Mouse (Mus musculus) forebrain, embryonic 12.5 days (tissue): ENCODE data around the gene Gm43638. TPM values are rescaled to one million over a fixed set of nuclear protein-coding genes. Genes with fewer than 3 reads are reported as not detected.
"Not testable (repeated sequence)": the region's sequence is repeated elsewhere in the genome, so short reads cannot be mapped to it uniquely, and the experiment has no call there.

Experiments
- ATAC-seq: fragments of 200-750 bp; cut with Nextera tagmentation; 2 replicates; pipeline ENCODE4 v1.8.0; 2017; ENCODE audit warnings: moderate TSS enrichment; ENCODE audit not compliant: low FRiP score
- H3K27ac ChIP-seq: fragments of 300-500 bp; sonication (generic); 2 replicates; pipeline ENCODE4 v1.5.1; 2016; ENCODE audit warnings: mild to moderate bottlenecking
- H3K27me3 ChIP-seq: fragments of 300-500 bp; sonication (generic); 2 replicates; pipeline ENCODE4 v1.6.1; 2016; ENCODE audit warnings: mild to moderate bottlenecking
- H3K36me3 ChIP-seq: fragments of 300-500 bp; sonication (generic); replicated peaks from 2 replicates; pipeline ENCODE4 v1.6.1; 2016; ENCODE audit warnings: mild to moderate bottlenecking
- H3K4me1 ChIP-seq: fragments of 300-500 bp; sonication (generic); 2 replicates; pipeline ENCODE4 v1.6.1; 2016
- H3K4me2 ChIP-seq: fragments of 300-500 bp; sonication (generic); 2 replicates; pipeline ENCODE4 v1.6.1; 2016; ENCODE audit warnings: mild to moderate bottlenecking, moderate library complexity
- H3K4me3 ChIP-seq: fragments of 300-500 bp; sonication (generic); replicated peaks from 2 replicates; pipeline ENCODE4 v1.5.1; 2016; ENCODE audit warnings: mild to moderate bottlenecking
- H3K9ac ChIP-seq: fragments of 300-500 bp; sonication (generic); 2 replicates; pipeline ENCODE4 v1.6.1; 2016; ENCODE audit warnings: mild to moderate bottlenecking
- H3K9me3 ChIP-seq: fragments of 300-500 bp; sonication (generic); 2 replicates; pipeline ENCODE4 v1.6.1; 2016
- WGBS: fragments of 180-500 bp; shearing (Covaris S2); methylation state at CpG from one replicate; pipeline ENCODE4 v1.1.7; 2016; 5-methylcytosine and 5-hydroxymethylcytosine counted together
- polyA plus RNA-seq: library from polyadenylated mRNA; unstranded; fragments of >200 nt; fragmentation: Nextera tagmentation; extraction: Ambion mirVana; gene quantifications from 2 replicates; pipeline ENCODE4 v1.2.1, GENCODE M21; 2016

Gene Gm43638
- not detected in 2 replicates for polyA plus RNA-seq

- H3K9ac ChIP-seq, H3K4me1 ChIP-seq, H3K4me3 ChIP-seq, H3K9me3 ChIP-seq, H3K27ac ChIP-seq, H3K36me3 ChIP-seq, ATAC-seq, H3K27me3 ChIP-seq, H3K4me2 ChIP-seq: not testable (repeated sequence)
- 100% methylated on average over 1 of the region's 1 CpGs for WGBS
These were observed at the start of gene Gm43638 for GRCm38 (mm10) chr5:87486706-87487105. Gm43638 (minus strand) TSS chr5:87486806.

- no peaks in the 10 kb centered on the region for H3K4me1 ChIP-seq
- H3K4me2 ChIP-seq = no peak overlapping the region
- ATAC-seq = no peak
- no peaks in the 10 kb centered on the region for H3K36me3 ChIP-seq
- H3K4me3 ChIP-seq = no peak overlapping the region
- no peak overlapping the region for H3K27ac ChIP-seq
- H3K9me3 ChIP-seq = no peaks in the 10 kb centered on the region
- WGBS = 44% methylated on average over 4 of the region's 4 CpGs
- H3K9ac ChIP-seq = no peak overlapping the region
- no peaks in the 10 kb centered on the region for H3K27me3 ChIP-seq
These were observed 49.5 kb upstream of the Gm43638 start for GRCm38 (mm10) chr5:87535994-87536644.

- H3K4me1 ChIP-seq = no peaks in the 10 kb centered on the region
- 75% methylated on average over 2 of the region's 2 CpGs for WGBS
These were observed 45.7 kb upstream of the Gm43638 start for GRCm38 (mm10) chr5:87532288-87532687.

GRCm38 (mm10) chr5:87523561-87523960 lies 37.0 kb upstream of the Gm43638 start:
- H3K4me3 ChIP-seq, H3K27ac ChIP-seq, H3K4me1 ChIP-seq, H3K9ac ChIP-seq, ATAC-seq, H3K36me3 ChIP-seq, H3K27me3 ChIP-seq, H3K4me2 ChIP-seq, H3K9me3 ChIP-seq: not testable (repeated sequence)
- 94% methylated on average over 2 of the region's 2 CpGs for WGBS

More at GRCm38 (mm10) chr5:87532288-87532687, 45.7 kb upstream of the Gm43638 start:
- H3K4me2 ChIP-seq = no peak overlapping the region
- no peak for ATAC-seq
- H3K4me3 ChIP-seq = no peak overlapping the region
- no peaks in the 10 kb centered on the region for H3K36me3 ChIP-seq
- H3K27ac ChIP-seq = no peak overlapping the region
- no peaks in the 10 kb centered on the region for H3K27me3 ChIP-seq
- H3K9ac ChIP-seq = no peak overlapping the region
- no peaks in the 10 kb centered on the region for H3K9me3 ChIP-seq

- 45% methylated on average over 4 of the region's 4 CpGs for WGBS
- no peak overlapping the region for H3K4me2 ChIP-seq
- no peak for ATAC-seq
These were observed 19.3 kb upstream of the Gm43638 start for GRCm38 (mm10) chr5:87505776-87506458.

GRCm38 (mm10) chr5:87502687-87503086 lies 16.1 kb upstream of the Gm43638 start:
- WGBS = 45% methylated on average over 1 of the region's 1 CpGs
- no peaks in the 10 kb centered on the region for H3K9me3 ChIP-seq
- ATAC-seq = no peak
- no peak overlapping the region for H3K27ac ChIP-seq
- H3K4me2 ChIP-seq = no peak overlapping the region
- no peak overlapping the region for H3K9ac ChIP-seq
- H3K4me3 ChIP-seq = no peak overlapping the region
- H3K27me3 ChIP-seq = no peaks in the 10 kb centered on the region
- H3K4me1 ChIP-seq = no peaks in the 10 kb centered on the region
- no peaks in the 10 kb centered on the region for H3K36me3 ChIP-seq

More at GRCm38 (mm10) chr5:87505776-87506458, 19.3 kb upstream of the Gm43638 start:
- Histone ChIP-seq H3K36me3 (no peaks in the 10 kb centered on the region), H3K27me3 (no peaks in the 10 kb centered on the region), H3K27ac (no peak overlapping the region), H3K4me3 (no peak overlapping the region), H3K9ac (no peak overlapping the region), H3K4me1 (no peaks in the 10 kb centered on the region), H3K9me3 (no peaks in the 10 kb centered on the region)

- Histone ChIP-seq H3K27me3 (no peaks in the 10 kb centered on the region), H3K9me3 (no peaks in the 10 kb centered on the region), H3K9ac (no peak overlapping the region), H3K27ac (no peak overlapping the region), H3K4me2 (no peak overlapping the region), H3K4me3 (no peak overlapping the region), H3K4me1 (no peaks in the 10 kb centered on the region), H3K36me3 (no peaks in the 10 kb centered on the region)
- ATAC-seq = no peak
These were observed 12.7 kb upstream of the Gm43638 start for GRCm38 (mm10) chr5:87499341-87499740.

GRCm38 (mm10) chr5:87498936-87499335 lies 12.3 kb upstream of the Gm43638 start:
- no peak for ATAC-seq
- H3K9me3 ChIP-seq = no peaks in the 10 kb centered on the region
- H3K27me3 ChIP-seq = no peaks in the 10 kb centered on the region
- H3K36me3 ChIP-seq = no peaks in the 10 kb centered on the region
- no peak overlapping the region for H3K4me2 ChIP-seq
- H3K27ac ChIP-seq = no peak overlapping the region
- H3K4me3 ChIP-seq = no peak overlapping the region
- H3K4me1 ChIP-seq = no peaks in the 10 kb centered on the region
- no peak overlapping the region for H3K9ac ChIP-seq

- Histone ChIP-seq H3K9me3 (no peaks in the 10 kb centered on the region), H3K4me3 (no peak within 1 kb of the TSS), H3K4me2 (no peak within 1 kb of the TSS), H3K9ac (no peak within 1 kb of the TSS), H3K27me3 (no peaks in the 10 kb centered on the region), H3K4me1 (no peaks in the 10 kb centered on the region), H3K27ac (no peak within 1 kb of the TSS), H3K36me3 (no peaks in the 10 kb centered on the region)
- 93% methylated on average over 1 of the region's 1 CpGs for WGBS
- ATAC-seq = no peak
These were observed 4.2 kb upstream of the Gm43638 start, which contains the start of gene Ugt2a1 for GRCm38 (mm10) chr5:87490771-87491170. Ugt2a1 (minus strand) TSS chr5:87490871.

- H3K27ac ChIP-seq = no peak within 1 kb of the TSS
- no peak within 1 kb of the TSS for H3K4me2 ChIP-seq
- H3K27me3 ChIP-seq = no peaks in the 10 kb centered on the region
- 79% methylated on average over 5 of the region's 5 CpGs for WGBS
- H3K9ac ChIP-seq = no peak within 1 kb of the TSS
- no peak within 1 kb of the TSS for H3K4me3 ChIP-seq
- no peak for ATAC-seq
- no peaks in the 10 kb centered on the region for H3K9me3 ChIP-seq
- H3K36me3 ChIP-seq = no peaks in the 10 kb centered on the region
- no peaks in the 10 kb centered on the region for H3K4me1 ChIP-seq
These were observed 4.4 kb downstream of the Gm43638 start, which contains the start of gene Ugt2a2 for GRCm38 (mm10) chr5:87482160-87482559. Ugt2a2 (minus strand) TSS chr5:87482260.

GRCm38 (mm10) chr5:87458810-87459209 lies 27.8 kb downstream of the Gm43638 start:
- H3K4me3 ChIP-seq = no peak overlapping the region
- H3K4me1 ChIP-seq = no peaks in the 10 kb centered on the region
- H3K27ac ChIP-seq = no peak overlapping the region
- H3K9ac ChIP-seq = no peak overlapping the region
- H3K36me3 ChIP-seq = no peaks in the 10 kb centered on the region
- no peaks in the 10 kb centered on the region for H3K27me3 ChIP-seq
- no peak for ATAC-seq
- H3K4me2 ChIP-seq = no peak overlapping the region
- H3K9me3 ChIP-seq = no peaks in the 10 kb centered on the region
- 16% methylated on average over 1 of the region's 1 CpGs for WGBS

- no peak overlapping the region for H3K9ac ChIP-seq
- no peak for ATAC-seq
These were observed 28.9 kb downstream of the Gm43638 start for GRCm38 (mm10) chr5:87457701-87458100.

More at GRCm38 (mm10) chr5:87457701-87458100, 28.9 kb downstream of the Gm43638 start:
- Histone ChIP-seq H3K4me1 (no peaks in the 10 kb centered on the region), H3K4me3 (no peak overlapping the region), H3K9me3 (no peaks in the 10 kb centered on the region), H3K36me3 (no peaks in the 10 kb centered on the region), H3K27me3 (no peaks in the 10 kb centered on the region), H3K4me2 (no peak overlapping the region), H3K27ac (no peak overlapping the region)
